Mouse (Mus musculus) stomach, postnatal 0 days (tissue): ENCODE results near the gene Spats2l.

ENCODE experiments used
- CTCF ChIP-seq: IDR thresholded peaks from 2 replicates; pipeline ENCODE4 v1.5.1; 2016; ENCODE audit warnings: antibody characterized with exemption, low read depth, mild to moderate bottlenecking, moderate library complexity
- EP300 ChIP-seq: optimal IDR thresholded peaks from 2 replicates; pipeline ENCODE3; 2016; ENCODE audit warnings: antibody characterized with exemption

DNA sequence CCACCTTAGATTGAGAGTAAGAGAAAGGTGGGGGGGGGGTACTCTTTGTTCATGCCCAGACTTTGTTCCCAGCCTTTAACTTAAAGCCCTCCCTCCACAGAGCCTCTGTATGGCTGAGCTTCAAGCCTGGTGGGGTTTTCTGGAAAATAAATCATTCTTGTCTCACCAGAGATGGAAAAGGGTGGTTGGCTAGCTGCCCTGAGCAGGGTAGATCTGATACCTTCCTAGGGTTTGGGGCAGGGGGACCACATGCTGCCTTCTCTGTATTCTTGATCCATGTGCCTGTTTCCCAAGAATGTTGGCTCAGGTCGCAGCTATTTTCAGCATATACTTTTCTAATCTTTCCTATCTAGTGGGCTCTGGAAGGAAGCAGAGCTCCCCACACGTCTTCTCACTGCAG is 43.1 kb downstream of the Spats2l start:
- TF ChIP-seq CTCF: no peak
- no peak for TF ChIP-seq EP300
